Mouse (Mus musculus) spleen, adult 2 months (tissue): ENCODE data around the gene G6pdx.

Source experiments
- CTCF ChIP-seq: fragments of 200-500 bp; IDR thresholded peaks from 2 replicates; pipeline ENCODE4 v1.5.1; 2011; ENCODE audit warnings: mild to moderate bottlenecking, inconsistent platforms; ENCODE audit not compliant: insufficient read depth, insufficient read length, insufficient replicate concordance; ENCODE audit errors: extremely low read depth
- POLR2A ChIP-seq: fragments of 200-500 bp; IDR thresholded peaks from 2 replicates; pipeline ENCODE4 v1.6.1; 2011; ENCODE audit warnings: low read depth, low read length, inconsistent platforms

GRCm38 (mm10) chrX:74452773-74453172 is 23.8 kb upstream of the G6pdx start:
- TF ChIP-seq CTCF, result no peak
- no peak for TF ChIP-seq POLR2A
